In the genomic region with DNA sequence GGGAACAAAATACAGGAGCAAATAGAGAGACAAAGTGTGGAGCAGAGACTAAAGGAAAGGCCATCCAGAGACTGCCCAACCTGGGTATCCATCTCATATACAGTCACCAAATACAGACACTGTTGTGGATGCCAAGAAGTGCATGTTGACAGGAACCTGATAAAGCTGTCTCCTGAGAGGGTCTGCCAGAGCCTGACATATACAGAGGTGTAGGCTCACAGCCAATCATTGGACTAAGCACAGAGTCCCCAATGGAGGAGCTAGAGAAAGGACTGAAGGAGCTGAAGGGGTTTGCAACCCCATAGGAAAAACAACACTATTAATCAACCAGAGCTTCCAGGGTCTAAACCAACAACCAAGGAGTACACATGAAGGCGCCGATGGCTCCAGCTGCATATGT, we compare ENCODE assay signal across 24 mouse cellular contexts. TPM values are rescaled to one million over a fixed set of nuclear protein-coding genes. Genes with fewer than 3 reads are reported as not detected.
DNase-seq lines count a peak whose midpoint lies in the region; ATAC-seq lines count a peak whose summit lies in the region.
"Had no signal": no experiment of that assay in that cellular context is flagged by ENCODE, and none has a peak within 500 bp of the region (broad histone marks: within the 10 kb centered on the region; RNA-seq: fewer than 3 reads in every experiment).

No protein-coding gene starts in this region.

- ATAC-seq in heart, embryonic 13.5 days (ENCODE audit: extremely low read depth, insufficient number of reproducible peaks, low FRiP score, low TSS enrichment) = no peak
- ATAC-seq in heart, embryonic 16.5 days (replicated peaks; ENCODE audit: extremely low read depth, insufficient read depth, low FRiP score) = peak; percentile 78
- ATAC-seq: forebrain, embryonic 14.5 days; forebrain, embryonic 16.5 days had no signal

- no peaks in the 10 kb centered on the region for H3K27me3 ChIP-seq in heart, embryonic 13.5 days (replicated peaks)
- H3K27me3 ChIP-seq in heart, embryonic 10.5 days (ENCODE audit: insufficient read depth, poor library complexity, severe bottlenecking) = no peaks in the 10 kb centered on the region
- no peaks in the 10 kb centered on the region for H3K27me3 ChIP-seq in heart, embryonic 16.5 days (ENCODE audit: control insufficient read depth, insufficient read depth, low read length)
- H3K27me3 ChIP-seq: embryonic facial prominence, embryonic 13.5 days; embryonic facial prominence, embryonic 15.5 days; forebrain, embryonic 12.5 days had no signal

- H3K27ac ChIP-seq in heart, embryonic 13.5 days (replicated peaks) = peak overlapping the region; percentile 24; the same call in 1 of the 2 replicates
- H3K27ac ChIP-seq in heart, embryonic 10.5 days = no peak overlapping the region
- H3K27ac ChIP-seq in heart, embryonic 16.5 days (ENCODE audit: low read length) = peak overlapping the region; percentile 45; the same call in 1 of the 2 replicates
- H3K27ac ChIP-seq: embryonic facial prominence, embryonic 13.5 days; embryonic facial prominence, embryonic 15.5 days; forebrain, embryonic 10.5 days; forebrain, embryonic 12.5 days had no signal

- H3K4me2 ChIP-seq in heart, embryonic 13.5 days = no peak overlapping the region
- H3K4me2 ChIP-seq in heart, embryonic 16.5 days (ENCODE audit: low read depth, low read length) = no peak overlapping the region
- H3K4me2 ChIP-seq: embryonic facial prominence, embryonic 13.5 days; embryonic facial prominence, embryonic 15.5 days; forebrain, embryonic 12.5 days had no signal

- H3K9ac ChIP-seq in heart, embryonic 13.5 days = no peak overlapping the region
- no peak overlapping the region for H3K9ac ChIP-seq in heart, embryonic 16.5 days (ENCODE audit: low read length)
- H3K9ac ChIP-seq: embryonic facial prominence, embryonic 13.5 days; embryonic facial prominence, embryonic 15.5 days; forebrain, embryonic 12.5 days had no signal

- DNase-seq in heart, embryonic 10.5 days (ENCODE audit: low spot score) = no peak
- DNase-seq in heart, postnatal 36 days = no peak
- DNase-seq: adrenal gland, adult 2 months; adrenal gland, postnatal 10 days; adrenal gland, postnatal 25 days; cerebellum, adult 11 months; cerebellum, adult 18-20 months; cerebellum, adult 8-10 months; cerebellum, adult 9-11 months; cerebellum, postnatal 14 days; cerebellum, postnatal 36 days; embryo, embryonic 11 days had no signal

- H3K4me3 ChIP-seq in heart, embryonic 13.5 days = no peak overlapping the region
- no peak overlapping the region for H3K4me3 ChIP-seq in heart, embryonic 10.5 days
- H3K4me3 ChIP-seq in heart, embryonic 16.5 days (ENCODE audit: low read length) = no peak overlapping the region
- H3K4me3 ChIP-seq: embryonic facial prominence, embryonic 13.5 days; embryonic facial prominence, embryonic 15.5 days; erythroblast, embryonic 14.5 days; forebrain, embryonic 10.5 days; forebrain, embryonic 12.5 days had no signal

- H3K4me1 ChIP-seq in heart, embryonic 13.5 days = peaks cover 11% of the 10 kb centered on the region
- peaks cover 7% of the 10 kb centered on the region; the same call in 1 of the 2 replicates for H3K4me1 ChIP-seq in heart, embryonic 10.5 days
- peaks cover 4% of the 10 kb centered on the region; the same call in 1 of the 2 replicates for H3K4me1 ChIP-seq in heart, embryonic 16.5 days (ENCODE audit: control insufficient read depth, insufficient read depth, low read length)
- H3K4me1 ChIP-seq: embryonic facial prominence, embryonic 13.5 days; embryonic facial prominence, embryonic 15.5 days; forebrain, embryonic 10.5 days; forebrain, embryonic 12.5 days had no signal

- intact Hi-C loops in heart, postnatal 36 days (cut with DNase I) = no loop called here

- WGBS in heart, embryonic 13.5 days = 59% methylated on average over 2 of the region's 2 CpGs
- 77% methylated on average over 2 of the region's 2 CpGs for WGBS in heart, embryonic 10.5 days
- WGBS in heart, embryonic 16.5 days = 74% methylated on average over 2 of the region's 2 CpGs

- H3K36me3 ChIP-seq in heart, embryonic 13.5 days = no peaks in the 10 kb centered on the region
- H3K36me3 ChIP-seq in heart, embryonic 10.5 days = no peaks in the 10 kb centered on the region
- H3K36me3 ChIP-seq in heart, embryonic 16.5 days (ENCODE audit: control insufficient read depth, insufficient read depth) = no peaks in the 10 kb centered on the region
- H3K36me3 ChIP-seq: embryonic facial prominence, embryonic 13.5 days; embryonic facial prominence, embryonic 15.5 days; forebrain, embryonic 10.5 days; forebrain, embryonic 12.5 days had no signal

- no peaks in the 10 kb centered on the region for H3K9me3 ChIP-seq in heart, embryonic 13.5 days
- H3K9me3 ChIP-seq in heart, embryonic 10.5 days = no peaks in the 10 kb centered on the region
- no peaks in the 10 kb centered on the region for H3K9me3 ChIP-seq in heart, embryonic 16.5 days (replicated peaks; ENCODE audit: control insufficient read depth, low read length)
- H3K9me3 ChIP-seq: embryonic facial prominence, embryonic 13.5 days; embryonic facial prominence, embryonic 15.5 days; forebrain, embryonic 10.5 days; forebrain, embryonic 12.5 days had no signal

RNA-seq across cellular contexts. Expression of gene Sphkap, which starts 32.4 kb away (rescaled TPM):
- 11.6 and 12.0 TPM in 2 replicates for polyA plus RNA-seq in heart, embryonic 13.5 days (2015; fragmentation: Nextera tagmentation; extraction: Ambion mirVana)
- polyA plus RNA-seq in heart, embryonic 10.5 days (2016; fragmentation: Nextera tagmentation; extraction: Ambion mirVana) = 20.9 and 28.4 TPM in 2 replicates
- 8.2 and 9.2 TPM in 2 replicates for polyA plus RNA-seq in heart, embryonic 16.5 days (2015; fragmentation: Nextera tagmentation; extraction: Ambion mirVana)
- under 1 TPM; 0.36 to 0.68 TPM for total RNA-seq in heart, postnatal 36 days (2021)
- total RNA-seq: common myeloid progenitor, adult 5-6 weeks; MEL had no signal
- polyA plus RNA-seq: C2C12; erythroblast, embryonic 14.5 days had no signal
